Mouse (Mus musculus) left cerebral cortex, postnatal 14 days (tissue): ENCODE results near the gene Pfas. TPM values are rescaled to one million over a fixed set of nuclear protein-coding genes. Genes with fewer than 3 reads are reported as not detected.

Source experiments
- DNase-seq, 2 experiments: peaks; one replicate each; pipeline ENCODE4 v3.0.0; 2021 to 2022; ENCODE audit warnings: low spot score in 2 of 2, mixed read lengths in 1 of 2
- intact Hi-C: fragments of 180-260 bp; cut with DNase I; formaldehyde crosslinking; loops from one replicate; pipeline ENCODE4 v1.15.1; 2025
- long read RNA-seq, 2 experiments: library from polyadenylated mRNA; stranded (forward); transcript quantifications; one replicate each; pipeline ENCODE4 v2.0.0; 2021
- total RNA-seq, 2 experiments: library from RNA; stranded (reverse); gene quantifications; 2 replicates each; pipeline ENCODE4 v1.2.3; 2021

Gene Pfas
- 10 to 100 TPM; 19.6 to 23.5 TPM for total RNA-seq
- long read RNA-seq, experiment 1, partial matches to known transcripts: 1 of 3 reads
- long read RNA-seq, experiment 1, other reads (novel, unspliced or antisense): 2 of 3 reads
- long read RNA-seq, experiment 2, partial matches to known transcripts: 2 of 5 reads
- long read RNA-seq, experiment 2, other reads (novel, unspliced or antisense): 3 of 5 reads

DNA sequence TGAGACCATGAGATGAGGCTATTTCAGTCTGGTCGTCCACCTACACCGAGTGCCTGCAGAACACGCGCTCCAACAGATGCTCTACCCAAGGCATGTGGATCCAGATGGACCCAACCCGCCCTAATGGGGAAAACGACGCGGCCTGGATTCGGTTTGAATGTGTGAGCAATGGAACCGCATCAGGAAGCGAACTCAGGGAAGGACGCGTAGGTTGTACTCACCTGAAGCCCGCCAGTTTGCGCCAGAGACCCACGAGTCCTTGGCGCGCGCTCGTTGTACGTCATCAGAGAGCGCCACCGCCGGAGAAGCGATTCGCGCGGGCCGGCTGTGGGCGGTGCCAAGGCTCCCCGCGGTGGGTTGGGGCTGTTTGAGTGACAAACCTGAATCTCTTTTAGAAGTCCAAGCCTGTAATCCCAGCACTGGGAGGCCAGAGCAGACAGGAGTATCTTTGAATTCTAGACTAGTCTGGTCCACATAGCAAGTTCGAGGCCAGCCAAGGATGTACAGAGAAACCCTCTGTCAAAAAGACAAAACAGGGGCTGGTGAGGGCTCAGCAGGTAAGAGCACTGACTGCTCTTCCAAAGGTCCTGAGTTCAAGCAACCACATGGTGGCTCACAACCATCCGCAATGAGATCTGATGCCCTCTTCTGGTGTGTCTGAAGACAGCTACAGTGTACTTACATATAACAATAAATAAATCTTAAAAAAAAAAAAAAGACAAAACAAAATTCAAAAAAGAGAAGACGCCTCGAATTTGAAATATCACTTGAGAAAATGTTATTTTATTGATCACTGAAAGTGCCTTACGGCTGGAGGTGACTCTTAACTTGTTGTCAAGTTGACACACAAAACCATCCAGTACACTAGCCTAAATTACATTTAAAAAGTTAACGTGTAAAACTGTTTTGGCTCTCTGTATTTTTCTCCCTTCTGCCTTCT lies at the start of gene Pfas:
Gene Pfas (minus strand): TSS at position 279 of the 940 bp plus-strand sequence.
- DNase-seq: peak; percentile 94 to 95
- intact Hi-C loops: no loop called here

DNA sequence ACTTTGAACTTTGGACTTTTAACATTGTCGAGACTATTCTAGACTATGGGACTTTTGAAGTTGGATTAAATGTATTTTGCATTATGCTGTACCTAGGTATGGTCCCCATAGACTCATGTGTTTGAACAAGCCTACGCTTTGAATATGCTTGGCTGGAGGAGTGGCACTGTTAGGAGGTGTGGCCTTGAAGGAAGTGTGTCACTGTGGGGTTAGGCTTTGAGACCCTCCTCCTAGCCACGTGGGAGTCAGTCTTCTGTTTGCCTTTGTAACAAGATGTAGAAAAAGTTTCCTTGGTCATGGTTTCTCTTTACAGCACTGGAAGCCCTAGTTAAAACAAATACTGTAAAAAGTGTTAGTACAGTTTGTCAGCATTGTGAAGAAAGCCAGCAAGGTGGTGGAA lies 45.6 kb upstream of the Pfas start:
- intact Hi-C loops: no loop called here
- no peak for DNase-seq

DNA sequence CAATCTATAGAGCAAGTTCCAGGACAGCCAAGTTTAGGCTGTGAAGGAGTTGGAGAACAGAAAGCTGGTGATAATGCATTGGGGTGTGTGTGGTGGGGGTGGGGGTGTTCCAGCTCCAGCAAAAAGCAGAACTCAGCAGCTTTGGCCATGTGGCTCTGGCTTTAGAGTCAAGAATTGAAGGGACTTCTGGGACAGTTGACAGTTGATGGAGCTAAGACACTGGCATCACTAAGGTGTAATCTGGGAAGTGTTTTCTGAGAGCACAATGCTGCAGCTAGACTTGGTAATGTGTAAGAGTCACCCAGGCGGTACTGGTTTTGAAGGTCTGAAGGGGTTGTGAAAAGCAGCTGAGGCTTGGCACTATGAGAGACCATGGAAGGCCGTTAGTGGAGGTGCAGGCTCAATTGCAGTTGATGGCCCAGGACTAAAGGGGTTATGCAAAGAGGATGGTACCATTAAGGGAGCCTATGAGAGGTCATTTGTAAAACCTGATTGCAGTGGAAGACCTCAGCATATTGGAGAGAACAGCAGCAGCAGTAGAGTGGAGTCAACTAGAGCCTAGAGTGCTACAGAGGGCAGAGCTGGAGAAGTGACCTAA lies 44.7 kb upstream of the Pfas start:
- intact Hi-C loops: no loop called here
- DNase-seq: no peak

DNA sequence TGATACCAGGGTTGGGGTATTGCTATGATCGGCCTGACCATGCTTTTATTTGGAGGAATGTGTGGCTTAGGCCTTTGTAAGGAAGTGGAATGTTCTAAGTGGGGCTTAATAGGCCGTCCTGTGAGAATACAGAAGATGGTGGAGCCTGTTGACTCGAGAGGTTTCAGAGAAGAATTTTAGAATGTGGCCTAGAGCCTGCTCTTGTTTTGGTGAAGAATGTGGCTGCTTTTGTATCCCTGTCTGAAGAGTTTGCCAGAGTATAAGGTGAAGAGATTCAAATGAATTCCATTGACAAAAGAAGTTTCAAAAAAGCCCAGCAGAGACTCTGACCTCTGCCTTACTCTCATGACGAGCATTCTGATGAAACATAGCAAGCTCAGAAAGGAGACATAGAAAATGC lies 43.5 kb upstream of the Pfas start:
- intact Hi-C loops: no loop called here
- no peak for DNase-seq

DNA sequence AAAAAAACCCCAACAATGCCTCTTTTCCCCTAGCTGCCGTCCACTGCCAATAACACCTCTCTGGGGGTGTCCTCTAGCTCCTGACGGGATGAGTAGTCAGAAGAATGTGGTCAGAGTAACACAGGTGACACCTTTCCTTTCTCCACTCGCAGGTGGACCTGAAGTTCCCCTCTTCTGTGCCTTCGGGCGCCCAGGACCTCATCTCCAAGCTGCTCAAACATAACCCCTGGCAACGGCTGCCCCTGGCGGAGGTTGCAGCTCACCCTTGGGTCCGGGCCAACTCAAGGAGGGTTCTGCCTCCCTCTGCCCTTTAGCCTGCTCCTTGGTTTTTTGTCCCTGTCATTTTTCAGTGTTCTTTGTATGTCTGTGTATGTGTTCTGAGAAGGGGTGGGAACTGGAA lies 42.5 kb upstream of the Pfas start:
- DNase-seq: no peak
- intact Hi-C loops: no loop called here

DNA sequence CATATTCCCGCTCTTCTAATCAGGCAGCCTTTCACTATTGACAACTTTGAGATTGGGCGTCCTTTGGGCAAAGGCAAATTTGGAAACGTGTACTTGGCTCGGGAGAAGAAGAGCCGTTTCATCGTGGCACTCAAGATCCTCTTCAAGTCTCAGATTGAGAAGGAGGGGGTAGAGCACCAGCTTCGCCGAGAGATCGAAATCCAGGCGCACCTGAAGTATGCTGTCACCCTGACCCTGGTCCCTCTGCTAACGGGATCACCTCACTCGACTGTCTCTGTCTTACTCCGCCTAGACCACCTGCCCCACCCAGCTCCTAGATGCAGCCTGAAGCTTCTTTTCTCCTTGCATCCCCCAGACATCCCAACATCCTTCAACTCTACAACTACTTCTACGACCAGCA lies 39.9 kb upstream of the Pfas start:
- DNase-seq: no peak
- intact Hi-C loops: no loop called here

DNA sequence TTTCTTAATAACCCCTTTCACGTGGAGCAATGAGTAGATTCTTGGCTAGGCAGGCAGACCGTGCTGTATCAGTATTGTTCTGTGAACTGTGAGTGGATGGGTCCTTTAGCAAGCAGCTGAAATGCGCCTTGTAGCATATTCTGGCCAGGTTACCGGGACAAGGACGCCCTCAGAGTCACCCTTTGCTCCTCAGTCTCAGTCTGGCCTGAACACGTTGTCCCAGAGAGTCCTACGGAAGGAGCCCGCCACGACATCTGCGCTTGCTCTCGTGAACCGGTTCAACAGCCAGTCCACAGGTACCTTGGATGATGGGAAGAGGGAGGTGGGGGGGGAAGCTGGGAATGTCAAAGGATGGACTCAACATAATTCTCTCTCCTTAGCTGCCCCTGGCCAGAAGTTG lies 39.3 kb upstream of the Pfas start:
- DNase-seq: no peak
- intact Hi-C loops: no loop called here

DNA sequence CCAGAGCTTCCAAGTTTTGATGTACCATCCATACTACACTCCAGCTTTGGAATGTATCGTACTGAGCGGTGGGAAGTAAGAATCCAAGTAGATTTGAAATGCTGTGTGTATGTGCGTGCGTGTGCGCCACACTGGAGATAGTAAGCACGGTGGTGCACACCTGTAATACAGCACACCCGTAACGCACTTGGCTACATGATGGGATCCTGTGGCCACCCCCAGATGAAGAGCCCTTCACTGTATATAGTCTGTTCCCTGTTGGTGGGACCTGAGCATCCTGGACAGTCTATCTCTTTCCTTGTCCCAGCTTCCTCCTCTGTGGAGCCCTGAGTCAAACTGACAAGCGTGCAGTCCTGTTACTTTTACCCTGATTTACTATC lies 38.1 kb upstream of the Pfas start:
- no peak for DNase-seq
- intact Hi-C loops: no loop called here

DNA sequence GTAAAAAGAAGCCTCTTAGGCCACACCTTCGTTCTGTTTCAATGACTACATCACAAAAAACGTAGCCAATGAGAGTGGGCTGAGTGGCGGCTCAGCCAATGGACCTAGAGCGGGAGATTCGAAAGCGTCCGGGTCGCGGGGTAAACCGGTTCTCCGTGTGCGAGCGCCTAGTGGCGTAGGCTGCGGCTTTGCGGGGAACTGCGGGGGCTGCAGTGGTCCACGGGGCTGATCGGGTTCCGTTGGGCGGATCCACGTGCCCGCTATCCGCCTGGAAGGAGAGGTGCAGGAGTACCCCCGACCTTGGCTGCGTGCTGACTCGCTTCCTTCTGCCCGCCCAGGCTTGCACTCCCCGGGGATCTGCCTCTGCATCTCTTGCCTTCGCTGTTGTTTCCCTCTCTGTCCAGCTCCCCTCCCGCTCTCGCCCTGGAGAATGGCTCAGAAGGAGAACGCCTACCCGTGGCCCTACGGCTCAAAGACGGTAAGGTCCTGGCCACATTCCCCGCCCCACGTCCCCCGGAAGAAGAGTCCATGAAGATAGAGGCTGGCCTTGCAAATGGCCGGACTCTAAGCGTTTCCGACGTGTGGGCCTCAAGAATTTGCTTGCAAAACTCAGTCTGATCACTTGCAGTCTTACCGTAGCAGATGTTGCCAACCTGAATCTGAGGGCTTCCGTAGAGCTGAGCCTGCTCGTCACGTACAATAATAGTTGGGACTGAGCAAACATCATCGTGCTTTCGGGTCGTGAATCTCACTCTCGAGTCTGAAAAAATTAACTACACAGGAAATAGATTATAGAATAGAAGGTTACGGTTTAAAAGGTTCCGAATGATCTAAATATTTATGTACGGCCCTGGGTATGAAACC lies 37.5 kb upstream of the Pfas start, which contains the start of gene Aurkb:
Gene Aurkb (plus strand): TSS at position 117 of the 864 bp plus-strand sequence.
- peak; percentile 76 to 80 for DNase-seq
- intact Hi-C loops: no loop called here

DNA sequence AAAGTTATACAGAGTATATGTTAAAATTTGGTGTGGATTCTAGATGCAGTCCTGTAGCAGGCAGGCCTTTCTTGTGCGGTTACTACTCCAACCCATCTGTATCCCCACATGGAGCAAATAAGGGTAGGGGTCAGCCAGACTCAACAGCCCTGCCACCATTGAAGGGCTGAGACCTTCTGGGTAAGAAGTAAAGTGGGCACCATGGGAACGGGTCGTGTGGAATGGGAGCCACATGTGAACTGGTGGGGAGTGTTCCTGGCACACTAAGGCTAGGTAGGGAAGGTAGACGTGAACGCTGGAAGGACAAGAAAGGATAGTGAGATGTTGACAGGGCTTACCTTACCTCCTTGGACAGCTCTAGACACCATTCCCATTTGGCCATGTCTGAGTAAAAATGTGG lies 29.9 kb upstream of the Pfas start:
- intact Hi-C loops: no loop called here
- no peak for DNase-seq

DNA sequence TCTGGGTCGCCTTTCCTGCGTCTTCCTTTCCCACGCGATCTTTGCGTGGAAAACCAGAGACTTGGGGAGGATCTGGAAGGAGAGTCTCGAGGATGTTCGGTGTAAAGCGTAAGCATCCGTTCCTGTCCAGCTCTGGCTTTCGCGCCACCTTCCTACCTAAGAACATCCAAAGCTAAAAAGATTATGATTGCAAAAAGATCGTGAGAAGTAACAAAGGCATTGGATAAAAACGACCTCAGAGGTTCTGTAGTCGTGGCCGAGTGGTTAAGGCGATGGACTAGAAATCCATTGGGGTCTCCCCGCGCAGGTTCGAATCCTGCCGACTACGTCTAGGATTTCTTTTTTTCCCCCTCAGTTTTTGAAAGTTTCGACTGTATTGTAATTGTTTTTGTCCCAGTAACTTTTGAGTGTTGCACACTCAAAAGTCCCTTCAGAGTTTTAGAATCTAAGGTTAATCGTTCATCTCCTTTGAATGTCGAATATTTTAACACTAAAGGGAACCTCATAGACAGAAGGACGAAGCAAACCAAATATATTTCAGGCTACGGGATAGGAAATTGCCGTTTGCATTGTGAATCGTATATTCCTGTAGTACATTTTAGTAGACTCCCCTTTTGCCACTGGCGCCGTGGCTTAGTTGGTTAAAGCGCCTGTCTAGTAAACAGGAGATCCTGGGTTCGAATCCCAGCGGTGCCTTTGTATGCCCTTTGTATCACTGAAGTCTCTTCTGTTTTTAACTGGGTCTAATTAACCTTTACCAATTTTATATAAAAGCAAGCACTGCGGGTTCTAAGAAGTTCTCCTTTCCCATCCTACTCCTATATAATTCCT lies 29.2 kb upstream of the Pfas start:
- intact Hi-C loops: no loop called here
- peak; percentile 81 to 92 for DNase-seq

DNA sequence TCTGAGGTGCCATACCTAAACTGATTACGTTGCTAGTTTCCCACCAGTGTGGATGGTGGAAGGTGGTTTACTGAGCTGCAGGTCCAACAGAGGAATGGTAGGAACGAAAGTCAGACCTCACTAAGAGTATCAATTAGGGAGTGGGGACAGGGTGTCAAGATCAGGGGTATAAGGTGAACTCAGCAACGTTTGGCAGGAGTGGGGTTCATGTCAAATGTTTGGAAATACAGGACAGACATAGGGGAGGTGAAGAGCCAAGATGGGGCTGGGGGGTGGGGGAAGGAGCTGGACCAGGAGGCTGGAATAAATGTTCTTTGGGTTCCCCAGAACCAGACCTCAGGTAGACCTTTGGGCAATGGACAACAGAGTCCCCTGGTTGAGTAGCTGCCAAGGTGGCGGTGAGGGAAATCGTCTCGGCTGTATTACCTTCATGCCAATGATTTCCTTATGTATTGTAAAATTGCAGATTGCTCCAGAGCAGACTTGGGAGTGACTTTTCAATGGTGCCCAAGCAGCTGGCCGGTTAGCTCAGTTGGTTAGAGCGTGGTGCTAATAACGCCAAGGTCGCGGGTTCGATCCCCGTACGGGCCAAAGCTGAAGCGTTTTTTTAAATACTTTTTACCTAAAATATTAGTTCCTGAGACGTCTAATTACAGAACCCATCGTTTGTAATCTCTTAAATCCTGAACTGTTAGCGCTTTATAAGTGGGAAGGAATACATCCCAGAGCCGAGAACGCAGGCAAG lies 28.4 kb upstream of the Pfas start:
- peak; percentile 86 to 95 for DNase-seq
- intact Hi-C loops: no loop called here

DNA sequence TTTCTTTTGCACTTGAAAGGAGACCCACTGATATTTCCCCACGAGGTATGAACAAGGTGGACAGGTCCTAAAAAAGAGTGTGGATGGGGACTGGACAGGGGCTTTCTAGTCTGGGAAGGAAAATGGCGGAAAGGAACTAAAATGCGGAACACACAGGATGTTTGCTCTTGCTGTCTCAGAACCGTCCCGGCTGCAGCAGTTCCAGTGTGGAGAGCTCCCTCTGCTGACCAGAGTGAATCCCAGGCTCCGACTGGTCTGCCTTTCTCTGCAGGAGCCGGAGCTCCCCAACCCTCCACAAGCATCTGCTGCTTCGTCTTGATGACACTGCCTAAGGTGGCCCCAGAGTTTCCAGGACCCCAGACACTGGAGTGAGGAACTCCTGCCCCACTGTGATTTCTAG lies 27.6 kb upstream of the Pfas start:
- DNase-seq: peak; percentile 95 to 97
- intact Hi-C loops: no loop called here

DNA sequence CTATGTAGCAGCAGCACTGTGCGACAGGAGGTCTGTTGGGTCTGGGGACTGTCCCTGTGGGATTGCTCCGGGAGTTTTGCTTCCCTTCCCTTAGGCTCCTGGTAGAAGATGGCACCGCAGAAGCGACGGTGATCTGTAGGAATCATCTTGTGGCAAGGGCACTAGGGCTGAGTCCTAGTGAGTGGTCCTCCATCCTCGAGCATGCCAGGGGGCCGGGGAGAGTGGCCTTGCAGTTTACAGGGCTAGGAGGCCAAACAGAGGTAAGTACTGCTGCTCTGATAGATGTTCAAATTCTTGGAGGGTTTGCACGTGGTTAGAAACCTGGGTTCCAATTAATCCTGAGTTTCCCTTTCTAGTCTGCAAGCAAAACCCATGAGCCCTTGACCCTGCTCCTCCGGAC lies 27.2 kb upstream of the Pfas start:
- intact Hi-C loops: no loop called here

DNA sequence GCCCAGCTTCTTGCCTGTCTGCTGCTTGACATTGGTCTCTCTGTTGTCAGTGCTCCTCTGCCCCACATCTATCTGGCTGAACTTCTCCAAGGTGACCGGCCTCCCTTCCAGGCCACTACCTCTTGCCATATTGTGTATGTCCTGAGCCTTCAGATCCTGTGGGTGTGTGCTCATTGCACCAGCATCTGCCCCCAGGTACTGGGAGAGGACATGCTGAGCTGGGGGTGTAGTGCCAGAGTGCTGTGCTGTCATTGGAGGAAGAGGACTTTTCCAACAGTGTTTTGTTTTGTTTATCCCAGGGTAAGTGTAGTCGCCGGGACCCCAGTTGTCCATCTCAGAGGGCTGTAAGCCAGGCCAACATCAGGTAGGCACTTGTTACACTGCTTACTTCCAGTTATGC lies 26.3 kb upstream of the Pfas start:
- intact Hi-C loops: no loop called here
- no peak for DNase-seq

More for the DNA sequence above, 27.2 kb upstream of the Pfas start:
- no peak for DNase-seq

DNA sequence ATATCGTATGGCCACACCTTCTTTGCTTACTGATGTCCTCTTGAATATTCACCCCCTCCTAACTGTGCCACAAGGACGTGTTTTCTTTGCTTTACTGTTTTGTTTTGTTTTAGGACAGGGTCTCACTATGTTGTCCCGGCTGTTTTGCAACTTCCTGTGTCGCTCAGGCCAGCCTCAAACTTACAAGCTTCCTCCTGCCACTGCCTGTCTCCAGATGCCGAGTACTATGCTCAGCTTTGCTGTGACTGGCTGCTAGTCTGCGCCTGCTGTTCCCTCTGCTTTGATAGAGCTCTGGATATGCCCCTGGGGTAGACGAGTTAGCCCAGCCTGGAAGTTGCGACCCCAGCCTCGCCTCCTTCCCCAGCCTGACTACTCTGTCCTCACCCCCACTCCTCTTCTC lies 25.3 kb upstream of the Pfas start:
- no peak for DNase-seq
- intact Hi-C loops: no loop called here

DNA sequence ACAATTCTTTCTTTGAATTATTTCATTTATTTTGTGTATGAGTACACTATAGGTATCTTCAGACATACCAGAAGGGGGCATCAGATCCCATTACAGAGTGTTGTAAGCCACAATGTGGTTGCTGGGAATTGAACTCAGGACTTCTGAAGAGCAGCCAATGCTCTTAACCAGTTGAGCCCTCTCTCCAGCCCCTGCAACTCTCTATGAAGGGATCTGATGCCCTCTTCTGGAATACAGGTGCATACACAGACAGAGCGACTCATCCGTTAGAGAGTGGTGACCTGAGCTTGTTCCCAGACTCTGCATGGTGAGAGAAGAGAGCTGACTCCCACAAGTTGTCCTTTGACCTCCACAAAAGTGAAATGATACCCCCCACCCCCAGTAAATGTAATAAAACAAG lies 20.5 kb upstream of the Pfas start:
- intact Hi-C loops: no loop called here
- DNase-seq: no peak

DNA sequence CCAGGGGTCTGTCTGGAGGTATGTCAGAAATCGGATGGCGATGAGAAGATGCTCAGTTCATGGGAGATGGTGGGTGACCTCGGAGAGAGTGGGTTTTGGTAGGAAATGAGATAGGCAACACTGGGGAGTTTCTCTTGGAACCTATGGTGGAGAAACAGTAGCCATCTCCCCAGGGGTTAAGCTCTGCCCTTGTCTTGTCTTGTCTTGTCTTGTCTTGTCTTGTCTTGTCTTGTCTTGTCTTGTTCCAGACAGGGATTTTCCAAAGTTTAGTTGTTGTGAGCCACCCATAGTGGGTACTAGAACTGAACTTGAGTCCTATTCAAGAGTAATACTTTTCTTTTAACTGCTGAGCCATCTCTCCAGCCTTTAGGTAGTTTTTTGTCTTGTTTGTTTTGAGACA lies 18.3 kb upstream of the Pfas start:
- intact Hi-C loops: no loop called here
- no peak for DNase-seq
